Mouse (Mus musculus) testis, postnatal 10 days (tissue): Measurements from ENCODE around the gene Pigu.

Experiments used
- DNase-seq: peaks from one replicate; pipeline ENCODE4 v3.0.0; 2021; ENCODE audit warnings: low spot score

Gene Pigu

DNA sequence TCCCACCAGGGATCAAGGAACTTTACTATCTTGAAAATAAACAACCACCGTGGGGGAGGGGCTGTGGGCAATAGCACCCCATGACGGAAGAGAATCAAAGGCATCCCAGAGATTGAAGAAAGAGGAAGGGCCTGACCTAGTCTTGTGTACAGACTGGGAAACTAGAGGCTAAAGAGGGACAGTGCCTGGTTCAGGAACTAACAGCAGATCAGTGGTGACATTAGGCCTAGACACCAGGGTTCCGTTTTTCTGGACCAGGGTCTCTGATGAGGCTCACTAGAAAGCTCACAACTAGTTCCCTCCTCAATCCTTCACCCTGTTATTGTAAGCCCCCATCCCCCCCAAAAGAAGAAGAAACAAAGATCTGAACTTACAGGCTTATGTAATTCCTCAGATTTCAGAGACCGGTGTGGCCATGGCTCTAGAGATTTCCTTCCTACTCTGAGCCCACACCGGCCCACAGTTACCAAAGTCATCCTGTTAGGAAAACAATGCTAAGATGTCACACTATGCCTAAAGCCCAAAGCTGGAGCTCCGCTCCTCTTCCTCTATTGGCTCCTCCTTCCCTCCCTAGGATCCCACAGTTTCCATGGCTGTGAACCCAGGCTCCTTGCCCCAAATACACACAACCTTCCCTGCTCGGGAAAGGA lies 10.5 kb upstream of the Pigu start:
- DNase-seq, result no peak

DNA sequence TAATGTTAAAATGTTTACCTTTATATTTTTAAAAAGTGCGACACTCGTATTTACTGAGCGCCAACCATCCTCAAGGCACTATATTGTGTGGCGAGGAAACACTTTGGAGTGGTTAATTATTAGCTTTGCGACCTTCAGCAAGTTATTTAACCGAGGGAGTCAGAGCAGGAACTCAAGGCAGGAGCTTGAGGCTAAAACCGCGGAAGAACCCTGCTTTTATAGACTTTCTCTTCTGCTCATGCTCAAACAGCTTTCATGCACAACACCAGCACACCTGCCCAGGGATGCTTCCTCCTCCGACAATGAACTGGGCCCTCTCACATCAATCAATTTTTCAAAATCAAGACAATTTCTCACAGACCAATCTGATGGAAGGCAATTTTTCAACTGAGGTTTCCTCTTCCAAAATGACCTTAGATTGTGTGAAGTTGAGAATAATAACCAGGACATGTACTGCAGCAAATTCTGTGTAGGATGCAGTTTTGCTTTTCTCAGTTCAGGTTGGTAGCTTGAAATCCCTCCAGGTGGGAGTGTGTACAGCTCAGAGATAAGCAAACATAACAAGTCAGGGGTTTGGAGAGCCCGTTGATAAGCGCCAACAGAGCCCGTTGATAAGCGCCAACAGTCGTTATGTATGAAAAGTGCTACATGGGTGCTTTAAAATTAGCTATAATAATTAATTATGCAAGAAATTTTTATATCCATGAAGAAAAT lies 613 bp upstream of the Pigu start:
- DNase-seq, result no peak

DNA sequence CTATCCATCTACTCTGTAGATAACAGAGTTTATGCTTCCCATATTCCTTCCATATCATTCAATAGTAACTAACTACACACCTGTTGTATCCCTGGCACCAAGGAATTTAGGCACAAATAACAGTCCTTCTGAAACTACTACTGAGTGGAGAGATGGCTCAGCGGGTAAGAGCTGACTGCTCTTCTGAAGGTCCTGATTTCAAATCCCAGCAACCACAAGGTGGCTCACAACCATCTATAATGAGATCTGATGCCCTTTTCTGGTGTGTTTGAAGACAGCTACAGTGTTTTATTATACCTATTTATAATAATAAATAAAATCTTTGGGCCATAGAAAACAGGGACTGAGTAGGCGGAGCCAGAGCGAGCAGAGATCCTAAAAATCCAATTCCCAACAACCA lies 2.8 kb downstream of the Pigu start:
- DNase-seq, result no peak

DNA sequence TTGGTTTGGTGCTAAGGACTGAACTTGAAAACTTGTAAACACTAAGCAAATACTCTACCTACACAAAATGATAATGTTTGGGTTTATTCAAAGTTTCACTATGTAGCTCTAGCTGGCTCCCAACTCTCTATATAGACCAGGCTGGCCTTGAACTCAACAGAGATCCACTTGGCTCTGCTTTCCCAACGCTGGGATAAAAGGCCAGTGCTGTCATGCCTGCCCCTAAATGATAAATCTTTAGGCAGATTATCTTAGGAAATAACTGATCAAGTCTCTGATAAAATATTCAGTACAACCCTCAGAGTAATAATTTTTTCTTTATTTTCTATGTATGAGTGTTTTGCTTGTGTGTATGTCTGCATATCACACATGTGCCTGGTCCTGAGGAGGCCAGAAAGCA lies 10.6 kb downstream of the Pigu start:
- DNase-seq, result no peak

DNA sequence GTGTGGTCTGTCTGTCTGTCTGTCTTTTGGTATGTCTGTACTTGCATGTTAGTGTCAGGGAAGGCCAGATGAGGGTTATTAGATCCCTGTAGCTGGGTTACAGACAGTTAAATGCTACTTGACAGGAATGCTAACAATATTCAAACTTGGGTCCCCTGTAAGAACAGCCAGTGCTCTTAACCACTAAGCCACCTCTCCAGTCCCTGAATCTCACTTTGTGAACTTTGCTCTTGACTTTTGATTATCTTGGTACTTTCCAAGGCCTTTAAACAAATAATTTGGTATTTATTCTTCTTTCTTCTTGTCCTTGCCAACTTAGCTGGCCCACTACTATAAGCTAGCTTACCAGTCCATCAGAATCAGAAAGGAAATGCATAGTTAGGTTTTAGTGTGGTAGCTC lies 17.1 kb downstream of the Pigu start:
- DNase-seq, result no peak

DNA sequence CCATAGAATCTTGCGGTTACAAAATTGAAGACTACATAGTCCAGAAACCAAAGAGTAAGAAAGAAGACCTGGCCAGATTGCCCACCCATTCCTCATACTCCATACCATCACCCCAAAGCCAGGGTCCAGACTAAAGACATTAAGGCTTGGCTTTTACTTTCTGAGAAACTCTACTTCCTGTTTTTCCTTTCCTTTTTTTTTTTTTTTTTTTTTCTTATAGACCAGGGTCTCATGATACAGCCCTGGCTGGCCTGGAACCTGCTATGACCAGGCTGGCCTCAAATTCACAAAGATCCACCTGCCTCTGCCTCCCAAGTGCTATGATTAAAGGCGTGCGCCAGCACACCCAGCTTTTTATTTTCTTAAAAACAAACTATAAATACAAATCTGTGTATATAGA lies 21.0 kb downstream of the Pigu start:
- no peak for DNase-seq

DNA sequence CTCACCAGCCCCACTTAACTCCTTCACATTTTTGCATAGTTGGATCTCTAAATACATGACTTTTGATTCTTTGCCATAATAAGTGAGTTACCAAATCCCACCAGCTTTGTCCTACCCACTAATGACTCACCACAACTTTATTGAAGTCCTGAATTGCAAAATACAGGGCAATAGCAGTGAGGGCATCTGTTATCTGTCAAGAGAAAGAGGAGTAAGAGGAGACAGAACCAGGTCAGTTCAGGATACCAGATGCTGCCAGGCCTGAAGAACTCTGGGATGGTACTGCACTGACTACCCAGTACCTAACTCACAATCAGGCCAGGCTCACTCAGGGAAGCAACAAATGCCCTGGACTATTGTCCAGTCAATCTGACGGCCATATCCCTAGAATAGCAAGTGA lies 22.0 kb downstream of the Pigu start:
- no peak for DNase-seq

DNA sequence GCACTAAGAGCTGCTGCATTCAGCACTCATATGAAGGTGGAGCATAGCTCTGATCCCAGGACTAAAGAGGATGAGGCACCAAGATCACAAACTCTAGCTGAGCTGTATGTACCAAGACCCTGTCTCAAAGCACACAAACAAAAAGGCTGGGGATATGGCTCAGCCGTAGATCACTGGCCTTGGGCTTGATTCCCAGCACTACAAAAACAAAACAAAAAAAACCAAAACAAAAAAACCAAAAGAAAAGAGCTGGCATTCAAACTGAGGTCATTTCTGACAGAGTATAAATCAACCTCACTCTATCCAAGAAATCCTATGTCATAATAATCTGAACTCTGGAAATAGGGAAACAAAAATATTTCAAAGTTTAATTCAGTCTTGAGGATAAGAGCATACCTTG lies 23.8 kb downstream of the Pigu start:
- no peak for DNase-seq

DNA sequence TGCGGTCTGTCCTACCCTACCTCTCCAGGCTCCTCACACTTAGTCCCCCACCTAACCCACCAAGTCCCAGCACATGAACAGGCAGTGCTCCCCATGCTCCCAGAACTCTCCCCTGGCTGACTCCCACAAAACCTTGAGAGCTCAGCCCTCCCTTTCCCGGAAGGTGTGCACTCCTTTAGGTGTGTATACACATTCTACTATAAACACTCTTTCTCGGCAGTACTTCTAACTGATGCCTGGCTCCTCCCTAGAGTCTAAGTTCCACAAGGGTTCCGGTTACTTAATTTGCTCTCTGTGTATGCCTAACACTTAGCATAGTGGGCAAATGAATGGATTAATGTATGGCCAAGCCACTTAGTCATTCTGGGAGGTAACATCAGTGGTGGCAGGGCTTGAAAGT lies 25.9 kb downstream of the Pigu start:
- no peak for DNase-seq

DNA sequence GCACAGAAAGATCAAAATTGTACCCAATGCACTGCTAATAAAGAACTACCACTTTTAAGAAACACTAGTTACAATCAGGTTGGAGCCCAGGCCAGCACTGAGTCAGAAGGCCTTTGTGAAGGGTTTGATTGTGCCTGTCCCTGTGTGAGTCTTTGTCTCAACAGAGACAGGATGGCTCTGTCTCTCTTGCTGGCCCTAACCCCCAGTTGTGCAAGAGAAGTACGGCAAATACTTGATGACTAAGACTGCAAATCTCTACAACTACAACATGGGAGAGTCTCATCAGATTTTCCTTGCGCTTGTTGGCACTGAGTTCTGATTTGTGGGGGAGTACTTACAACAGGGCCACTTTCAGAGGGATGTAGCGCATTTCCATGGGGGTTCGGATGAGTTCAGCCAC lies 26.4 kb downstream of the Pigu start:
- DNase-seq, result no peak

DNA sequence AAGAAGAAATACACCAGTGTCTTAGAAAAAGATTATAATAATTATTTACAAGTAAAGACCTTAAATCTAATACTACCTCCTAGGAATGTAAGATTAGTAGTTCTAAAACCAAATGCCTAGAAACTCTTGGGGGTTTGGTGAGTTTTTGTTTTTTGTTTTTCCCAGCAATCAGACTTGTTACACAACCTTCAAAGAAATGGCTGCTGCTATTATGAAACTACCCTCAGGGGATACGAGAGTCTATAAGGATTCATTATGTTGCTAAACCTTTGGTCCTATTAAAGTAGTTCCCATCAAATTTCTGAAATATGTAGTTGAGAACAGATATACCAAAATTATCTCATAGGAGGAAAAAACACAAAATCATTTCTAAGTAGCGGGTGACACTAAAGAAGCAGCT lies 27.5 kb downstream of the Pigu start:
- DNase-seq, result no peak

DNA sequence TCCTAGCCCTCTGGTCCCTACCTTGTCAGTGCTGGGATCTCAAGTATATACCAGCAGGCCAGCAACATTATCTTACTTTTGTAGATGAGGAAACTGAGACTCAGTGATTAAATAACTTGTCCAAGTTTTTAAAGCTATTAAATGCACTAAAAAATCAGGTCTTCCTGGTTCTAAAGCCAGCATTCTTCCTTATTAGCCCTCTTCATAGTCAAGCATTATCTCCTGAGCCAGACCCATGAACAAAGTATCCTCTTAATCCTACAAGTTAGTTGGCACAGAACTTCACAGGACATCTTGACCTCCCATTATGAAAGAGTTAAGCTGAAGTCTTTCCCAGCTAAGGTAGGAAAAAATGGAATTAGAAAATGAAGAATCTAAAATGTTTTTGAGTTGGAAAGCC lies 28.3 kb downstream of the Pigu start:
- no peak for DNase-seq

DNA sequence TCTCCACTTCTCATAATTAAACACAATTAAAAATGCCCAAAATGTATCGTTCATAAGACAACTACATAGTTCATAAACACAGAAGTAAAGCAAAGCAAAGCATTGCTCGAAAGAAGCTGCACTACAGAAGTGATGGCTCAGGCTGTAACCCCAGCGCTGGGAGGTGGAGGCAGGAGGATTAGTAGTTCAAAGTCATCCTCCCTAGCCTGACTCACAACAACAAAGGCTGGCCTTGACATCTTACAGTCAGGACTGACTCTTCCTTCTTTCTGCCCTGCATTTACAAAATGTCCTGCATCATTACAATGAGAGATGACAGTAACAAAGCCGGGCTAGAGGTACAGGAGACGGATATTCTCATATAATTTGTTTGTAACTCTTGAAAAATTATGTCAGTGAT lies 29.3 kb downstream of the Pigu start:
- no peak for DNase-seq

DNA sequence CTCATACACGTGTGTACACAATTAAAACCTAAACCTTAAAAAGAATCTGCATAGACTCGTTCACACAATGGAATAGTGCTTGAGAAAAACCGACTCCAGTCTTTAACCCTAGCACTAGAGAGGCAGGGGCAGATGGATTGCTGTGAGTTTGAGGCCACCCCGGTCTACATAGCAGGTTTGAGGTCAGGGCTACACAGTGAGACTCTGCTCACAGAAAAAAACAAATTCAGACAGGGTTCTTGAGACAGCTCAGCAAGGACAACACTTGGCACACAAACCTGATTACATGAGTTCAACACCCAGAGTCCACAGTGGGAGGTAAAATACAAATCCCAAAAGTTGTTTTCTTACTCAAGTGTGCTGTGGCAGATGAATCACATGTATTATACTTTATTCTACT lies 31.2 kb downstream of the Pigu start:
- no peak for DNase-seq

DNA sequence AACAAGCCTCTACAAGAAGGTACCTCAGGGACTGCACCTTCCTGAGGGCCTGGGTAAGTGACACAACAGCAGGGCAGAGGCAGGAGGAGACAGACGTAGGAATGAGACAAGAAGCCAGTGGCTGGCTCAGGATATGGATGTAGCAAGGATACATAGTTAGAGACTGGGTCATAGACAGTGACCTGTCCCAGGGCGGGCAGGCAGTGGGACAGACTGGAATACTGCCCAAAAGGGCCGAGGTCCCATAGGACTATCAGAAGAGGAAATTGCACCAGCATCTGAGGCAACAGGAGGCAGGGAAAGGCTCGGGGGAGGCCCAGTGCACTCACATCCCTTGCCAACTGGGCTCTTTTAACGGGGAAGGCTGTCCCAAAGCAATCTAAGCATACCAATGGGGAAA lies 36.6 kb downstream of the Pigu start:
- peak; percentile 43 for DNase-seq

DNA sequence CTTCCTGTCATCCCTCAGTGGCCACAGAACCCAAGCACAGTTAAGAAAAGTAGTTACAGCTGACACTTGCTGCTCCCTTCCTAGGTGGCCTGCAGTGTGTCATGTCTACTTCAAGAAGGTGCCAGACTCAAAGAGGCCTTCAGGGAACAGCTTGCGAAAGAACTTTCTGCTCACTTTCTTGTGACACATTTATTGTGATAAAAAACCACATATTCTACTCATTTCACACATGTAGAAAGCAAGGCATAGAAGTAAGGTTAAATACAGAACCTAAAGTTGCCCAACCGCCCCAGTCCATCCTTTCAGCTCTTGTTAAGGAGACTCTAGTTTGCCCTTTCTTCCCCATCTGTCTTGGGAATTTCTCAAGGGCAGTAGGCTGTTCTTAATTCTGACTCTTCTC lies 38.6 kb downstream of the Pigu start:
- no peak for DNase-seq

DNA sequence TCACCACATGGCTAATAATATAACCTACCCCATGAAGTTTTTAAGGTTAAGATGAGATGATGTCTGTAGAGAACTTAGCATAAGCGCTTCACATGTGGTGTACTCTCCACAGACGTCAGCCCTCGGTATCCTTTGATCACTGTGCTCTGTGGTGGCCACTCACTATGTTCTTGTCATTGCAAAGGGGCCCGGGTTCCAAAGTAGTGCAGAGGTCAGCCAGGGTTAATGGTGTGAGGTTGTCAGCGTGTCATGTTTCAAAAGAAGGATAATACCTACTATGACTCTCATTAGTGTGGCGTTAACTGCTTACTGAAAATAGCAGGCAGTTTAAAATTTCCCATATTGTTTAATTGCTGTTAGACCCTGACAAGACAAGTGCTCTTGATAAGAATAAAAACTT lies 43.6 kb downstream of the Pigu start:
- DNase-seq, result no peak

DNA sequence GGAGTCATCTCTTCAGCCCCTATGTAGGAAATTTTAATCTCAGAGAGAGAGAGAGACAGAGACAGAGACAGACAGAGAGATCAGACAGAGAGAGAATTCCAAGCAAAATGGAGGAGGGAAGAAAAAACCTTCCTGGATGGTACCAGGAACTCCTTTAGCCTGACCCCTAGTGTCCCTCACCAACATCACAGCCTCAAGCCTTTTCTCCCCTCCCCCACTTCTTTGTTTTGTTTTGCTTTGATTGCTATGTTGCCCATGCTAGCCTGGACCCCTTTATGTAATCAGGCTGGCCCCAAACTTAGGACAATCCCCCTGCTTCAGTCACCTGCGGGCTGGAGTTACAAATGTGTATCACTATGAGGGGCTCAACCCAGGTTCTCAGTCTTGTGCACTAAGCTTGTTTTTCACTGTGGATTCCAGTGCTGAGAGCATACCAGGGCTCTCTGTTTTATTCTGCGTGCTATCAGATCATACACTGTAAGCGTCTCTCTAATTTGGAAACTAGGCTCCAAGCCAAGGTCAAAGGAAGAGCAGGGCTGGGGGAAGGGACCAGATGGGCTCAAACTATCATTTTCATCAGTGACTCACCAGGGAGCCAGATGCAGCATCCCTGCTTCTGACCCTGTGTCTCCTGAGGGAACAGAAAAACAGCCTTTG lies 48.2 kb downstream of the Pigu start:
- no peak for DNase-seq

DNA sequence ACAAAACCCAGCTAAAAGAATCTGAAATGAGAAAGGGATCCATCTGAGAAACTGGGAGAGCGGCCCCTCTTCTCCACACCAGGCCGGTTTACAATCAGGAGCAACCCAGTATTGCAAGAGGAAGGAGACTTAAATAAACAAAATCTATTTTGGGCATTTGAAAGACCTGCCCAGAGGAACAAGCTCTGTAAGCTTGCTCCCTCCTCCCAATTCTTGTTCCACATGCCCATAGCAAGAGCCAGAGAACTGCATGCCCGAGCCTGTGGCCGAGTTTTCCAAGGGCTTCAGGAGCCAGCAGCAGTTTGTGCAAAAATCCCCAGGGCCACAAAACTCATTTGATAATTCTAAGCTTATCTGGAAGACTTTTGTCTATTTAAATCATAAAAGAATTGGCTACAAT lies 57.7 kb downstream of the Pigu start:
- DNase-seq, result no peak

DNA sequence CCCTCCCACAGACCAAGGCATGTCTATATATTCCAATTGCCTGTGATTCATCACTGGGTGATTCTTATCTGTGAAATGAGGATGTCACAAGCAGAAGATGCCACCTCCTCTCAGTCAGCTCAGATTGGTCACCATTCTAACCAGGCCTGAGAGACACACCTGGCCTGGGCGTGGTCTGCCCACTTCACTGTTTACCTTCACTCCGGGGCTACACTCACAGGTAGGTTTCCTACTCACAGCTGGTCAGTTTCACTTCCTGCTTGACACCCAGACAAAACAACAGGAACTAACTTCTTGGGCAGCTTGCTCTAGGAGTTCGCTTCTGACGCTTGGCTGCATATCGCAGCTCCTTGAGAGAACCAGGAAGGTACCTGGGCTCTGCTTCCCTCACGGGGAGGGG lies 61.8 kb downstream of the Pigu start:
- DNase-seq, result no peak

DNA sequence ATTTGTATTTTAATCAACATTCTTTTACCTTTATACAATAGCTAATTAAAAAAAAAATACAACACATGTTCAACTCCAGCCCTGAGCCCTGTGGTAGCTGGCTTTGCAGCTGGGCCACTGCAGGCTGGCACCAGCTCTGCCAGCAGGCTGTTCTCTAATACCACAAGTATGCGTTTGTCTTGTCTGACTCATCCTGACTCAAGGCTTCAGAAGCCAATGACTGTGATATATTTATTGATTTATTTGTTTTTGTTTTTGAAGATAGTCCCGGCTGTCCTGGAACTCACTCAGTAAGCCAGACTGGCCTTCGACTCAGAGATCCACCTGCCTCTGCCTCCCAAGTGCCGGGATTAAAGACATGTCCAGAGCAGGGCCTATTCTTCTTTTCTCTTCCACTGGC lies 63.3 kb downstream of the Pigu start:
- DNase-seq, result no peak

DNA sequence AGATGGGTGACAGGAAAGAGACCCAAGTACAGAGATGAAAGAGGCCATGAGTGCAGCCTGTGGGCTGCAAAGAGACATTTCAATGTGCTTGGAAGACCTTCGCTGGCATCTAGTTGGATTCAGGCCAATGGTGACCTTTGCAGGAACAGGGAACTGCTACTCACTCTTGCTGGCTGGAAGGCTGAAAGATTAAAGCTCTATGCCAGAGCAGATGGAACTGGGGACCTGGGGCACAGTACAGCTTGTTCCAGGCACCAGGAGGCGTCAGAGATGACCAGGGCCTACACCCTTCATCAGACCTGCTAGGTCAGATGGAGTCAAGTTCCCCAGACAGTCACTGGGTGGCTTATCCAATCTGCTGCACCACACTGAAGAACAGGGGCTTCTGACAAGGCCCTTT lies 63.8 kb downstream of the Pigu start:
- DNase-seq, result no peak

DNA sequence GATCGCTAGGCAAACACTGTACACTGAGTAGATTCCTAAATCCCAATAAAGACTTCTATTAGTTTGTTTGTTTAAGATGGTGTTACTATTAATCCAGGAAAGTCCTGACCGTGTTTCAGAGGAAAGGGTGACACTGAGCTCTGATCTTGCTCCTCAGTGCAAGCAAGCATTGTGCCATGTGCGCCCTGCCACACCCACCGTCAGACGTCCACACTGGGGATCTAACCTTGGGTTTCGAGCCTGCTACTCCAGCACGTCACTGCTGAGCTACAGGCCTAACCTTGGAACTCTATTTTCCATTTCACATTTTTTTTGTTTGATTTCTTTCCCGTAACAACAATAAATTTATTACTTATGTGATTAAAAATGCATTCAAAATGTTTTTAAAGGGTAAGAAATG lies 67.2 kb downstream of the Pigu start:
- DNase-seq, result no peak
